Mouse (Mus musculus): ENCODE measurements at regions not wholly inside any gene's neighbourhood (a gene's known extent, or its start where the extent isn't known, plus 50 kb on each side); places are given as distances from the start of the nearest gene placed in this dataset.
A peak's percentile ranks its signal among the peaks of the same experiment; 100 is the strongest.
"Not testable (repeated sequence)": the region's sequence is repeated elsewhere in the genome, so short reads cannot be mapped to it uniquely, and the experiment has no call there.

GRCm38 (mm10) chr10:8116821-8117220, 160.8 kb upstream of the Tab2 start:
- no peak overlapping the region for H3K27ac ChIP-seq (ENCODE audit: low read depth, low read length)

GRCm38 (mm10) chr10:8114932-8115331, 158.9 kb upstream of the Tab2 start:
- H3K36me3 ChIP-seq (ENCODE audit: control insufficient read depth, insufficient read depth, low read length); H3K4me3 ChIP-seq (ENCODE audit: low read length); H3K27ac ChIP-seq (ENCODE audit: low read depth, low read length); ATAC-seq; H3K4me2 ChIP-seq (ENCODE audit: low read length); H3K9me3 ChIP-seq (ENCODE audit: control insufficient read depth, low read length); H3K4me1 ChIP-seq (ENCODE audit: control insufficient read depth, insufficient read depth, low read depth, low read length); H3K9ac ChIP-seq (ENCODE audit: low read depth, low read length); H3K27me3 ChIP-seq (replicated peaks; ENCODE audit: control insufficient read depth, insufficient read depth, low read length): not testable (repeated sequence)
- WGBS, result 60% methylated on average over 5 of the region's 5 CpGs

More at GRCm38 (mm10) chr10:8116821-8117220, 160.8 kb upstream of the Tab2 start:
- Histone ChIP-seq H3K4me2 (ENCODE audit: low read length) (no peak overlapping the region), H3K9ac (ENCODE audit: low read depth, low read length) (no peak overlapping the region), H3K4me1 (ENCODE audit: control insufficient read depth, insufficient read depth, low read depth, low read length) (no peaks in the 10 kb centered on the region), H3K9me3 (ENCODE audit: control insufficient read depth, low read length) (no peaks in the 10 kb centered on the region), H3K36me3 (ENCODE audit: control insufficient read depth, insufficient read depth, low read length) (no peaks in the 10 kb centered on the region), H3K27me3 (replicated peaks; ENCODE audit: control insufficient read depth, insufficient read depth, low read length) (no peaks in the 10 kb centered on the region), H3K4me3 (ENCODE audit: low read length) (no peak overlapping the region)
- ATAC-seq, result no peak
- 79% methylated on average over 8 of the region's 8 CpGs for WGBS

- Histone ChIP-seq H3K4me1 (ENCODE audit: control insufficient read depth, insufficient read depth, low read depth, low read length) (no peaks in the 10 kb centered on the region), H3K36me3 (ENCODE audit: control insufficient read depth, insufficient read depth, low read length) (no peaks in the 10 kb centered on the region), H3K9ac (ENCODE audit: low read depth, low read length) (no peak overlapping the region), H3K27ac (ENCODE audit: low read depth, low read length) (no peak overlapping the region), H3K27me3 (replicated peaks; ENCODE audit: control insufficient read depth, insufficient read depth, low read length) (no peaks in the 10 kb centered on the region), H3K9me3 (ENCODE audit: control insufficient read depth, low read length) (no peaks in the 10 kb centered on the region), H3K4me2 (ENCODE audit: low read length) (no peak overlapping the region), H3K4me3 (ENCODE audit: low read length) (no peak overlapping the region)
- WGBS, result 55% methylated on average over 3 of the region's 3 CpGs
- no peak for ATAC-seq
Measured at GRCm38 (mm10) chr10:8114530-8114929, 158.5 kb upstream of the Tab2 start.

GRCm38 (mm10) chr10:8100489-8100888, 144.5 kb upstream of the Tab2 start:
- Histone ChIP-seq H3K4me3 (ENCODE audit: low read length) (no peak overlapping the region), H3K27ac (ENCODE audit: low read depth, low read length) (no peak overlapping the region), H3K36me3 (ENCODE audit: control insufficient read depth, insufficient read depth, low read length) (no peaks in the 10 kb centered on the region), H3K9ac (ENCODE audit: low read depth, low read length) (no peak overlapping the region), H3K4me1 (ENCODE audit: control insufficient read depth, insufficient read depth, low read depth, low read length) (no peaks in the 10 kb centered on the region), H3K4me2 (ENCODE audit: low read length) (no peak overlapping the region), H3K27me3 (replicated peaks; ENCODE audit: control insufficient read depth, insufficient read depth, low read length) (no peaks in the 10 kb centered on the region), H3K9me3 (ENCODE audit: control insufficient read depth, low read length) (peaks cover 2% of the 10 kb centered on the region; the same call in 1 of the 2 replicates)
- 93% methylated on average over 6 of the region's 6 CpGs for WGBS
- no peak for ATAC-seq

GRCm38 (mm10) chr10:8095924-8096323, 139.9 kb upstream of the Tab2 start:
- Histone ChIP-seq H3K9me3 (ENCODE audit: control insufficient read depth, low read length) (no peaks in the 10 kb centered on the region), H3K4me2 (ENCODE audit: low read length) (no peak overlapping the region), H3K4me3 (ENCODE audit: low read length) (no peak overlapping the region), H3K27me3 (replicated peaks; ENCODE audit: control insufficient read depth, insufficient read depth, low read length) (no peaks in the 10 kb centered on the region), H3K36me3 (ENCODE audit: control insufficient read depth, insufficient read depth, low read length) (no peaks in the 10 kb centered on the region), H3K9ac (ENCODE audit: low read depth, low read length) (no peak overlapping the region), H3K27ac (ENCODE audit: low read depth, low read length) (no peak overlapping the region), H3K4me1 (ENCODE audit: control insufficient read depth, insufficient read depth, low read depth, low read length) (no peaks in the 10 kb centered on the region)
- WGBS, result 24% methylated on average over 2 of the region's 2 CpGs
- ATAC-seq, result no peak

- H3K4me2 ChIP-seq (ENCODE audit: low read length), result no peak overlapping the region
- no peaks in the 10 kb centered on the region for H3K27me3 ChIP-seq (replicated peaks; ENCODE audit: control insufficient read depth, insufficient read depth, low read length)
- H3K36me3 ChIP-seq (ENCODE audit: control insufficient read depth, insufficient read depth, low read length), result no peaks in the 10 kb centered on the region
- WGBS, result 80% methylated on average over 3 of the region's 3 CpGs
- no peaks in the 10 kb centered on the region for H3K4me1 ChIP-seq (ENCODE audit: control insufficient read depth, insufficient read depth, low read depth, low read length)
- no peak for ATAC-seq
- H3K27ac ChIP-seq (ENCODE audit: low read depth, low read length), result no peak overlapping the region
- no peaks in the 10 kb centered on the region for H3K9me3 ChIP-seq (ENCODE audit: control insufficient read depth, low read length)
- no peak overlapping the region for H3K9ac ChIP-seq (ENCODE audit: low read depth, low read length)
- H3K4me3 ChIP-seq (ENCODE audit: low read length), result no peak overlapping the region
Measured at GRCm38 (mm10) chr10:8095206-8095605, 139.2 kb upstream of the Tab2 start.

- Histone ChIP-seq H3K4me3 (ENCODE audit: low read length) (no peak overlapping the region), H3K27ac (ENCODE audit: low read depth, low read length) (no peak overlapping the region), H3K9ac (ENCODE audit: low read depth, low read length) (no peak overlapping the region), H3K9me3 (ENCODE audit: control insufficient read depth, low read length) (no peaks in the 10 kb centered on the region), H3K4me1 (ENCODE audit: control insufficient read depth, insufficient read depth, low read depth, low read length) (peaks cover 4% of the 10 kb centered on the region), H3K36me3 (ENCODE audit: control insufficient read depth, insufficient read depth, low read length) (no peaks in the 10 kb centered on the region), H3K4me2 (ENCODE audit: low read length) (no peak overlapping the region), H3K27me3 (replicated peaks; ENCODE audit: control insufficient read depth, insufficient read depth, low read length) (no peaks in the 10 kb centered on the region)
- ATAC-seq, result peak; percentile 77
- 46% methylated on average over 8 of the region's 8 CpGs for WGBS
Measured at GRCm38 (mm10) chr10:8091871-8092552, 136.0 kb upstream of the Tab2 start.

GRCm38 (mm10) chr10:8089296-8089695, 133.3 kb upstream of the Tab2 start:
- H3K36me3 ChIP-seq (ENCODE audit: control insufficient read depth, insufficient read depth, low read length), result no peaks in the 10 kb centered on the region
- H3K9ac ChIP-seq (ENCODE audit: low read depth, low read length), result no peak overlapping the region
- no peaks in the 10 kb centered on the region for H3K9me3 ChIP-seq (ENCODE audit: control insufficient read depth, low read length)
- H3K4me2 ChIP-seq (ENCODE audit: low read length), result peak overlapping the region; percentile 2; the same call in 1 of the 2 replicates
- peaks cover 4% of the 10 kb centered on the region for H3K4me1 ChIP-seq (ENCODE audit: control insufficient read depth, insufficient read depth, low read depth, low read length)
- ATAC-seq, result peak; percentile 84
- H3K27ac ChIP-seq (ENCODE audit: low read depth, low read length), result no peak overlapping the region
- 12% methylated on average over 9 of the region's 9 CpGs for WGBS
- no peak overlapping the region for H3K4me3 ChIP-seq (ENCODE audit: low read length)
- no peaks in the 10 kb centered on the region for H3K27me3 ChIP-seq (replicated peaks; ENCODE audit: control insufficient read depth, insufficient read depth, low read length)

- Histone ChIP-seq H3K4me1 (ENCODE audit: control insufficient read depth, insufficient read depth, low read depth, low read length) (peaks cover 4% of the 10 kb centered on the region), H3K4me2 (ENCODE audit: low read length) (no peak overlapping the region), H3K9ac (ENCODE audit: low read depth, low read length) (no peak overlapping the region), H3K27me3 (replicated peaks; ENCODE audit: control insufficient read depth, insufficient read depth, low read length) (no peaks in the 10 kb centered on the region), H3K27ac (ENCODE audit: low read depth, low read length) (no peak overlapping the region), H3K9me3 (ENCODE audit: control insufficient read depth, low read length) (no peaks in the 10 kb centered on the region), H3K4me3 (ENCODE audit: low read length) (no peak overlapping the region), H3K36me3 (ENCODE audit: control insufficient read depth, insufficient read depth, low read length) (no peaks in the 10 kb centered on the region)
- 63% methylated on average over 3 of the region's 3 CpGs for WGBS
- ATAC-seq, result no peak
Measured at GRCm38 (mm10) chr10:8088737-8089136, 132.7 kb upstream of the Tab2 start.

All from hindbrain, embryonic 16.5 days (tissue).